Mouse (Mus musculus) CD4-positive, CD25-positive, alpha-beta regulatory T cell, adult 2 months (primary cell): Measurements from ENCODE around the gene Zfp978.
"Not testable (repeated sequence)": the region's sequence is repeated elsewhere in the genome, so short reads cannot be mapped to it uniquely, and the experiment has no call there.

Experiments
- DNase-seq: peaks from one replicate; pipeline ENCODE4 v3.0.0-alpha.2; 2012; ENCODE audit warnings: low read depth, low spot score

The Zfp978 gene

GRCm38 (mm10) chr4:147350541-147350940, 10.6 kb upstream of the Zfp978 start:
- DNase-seq = not testable (repeated sequence)

DNA sequence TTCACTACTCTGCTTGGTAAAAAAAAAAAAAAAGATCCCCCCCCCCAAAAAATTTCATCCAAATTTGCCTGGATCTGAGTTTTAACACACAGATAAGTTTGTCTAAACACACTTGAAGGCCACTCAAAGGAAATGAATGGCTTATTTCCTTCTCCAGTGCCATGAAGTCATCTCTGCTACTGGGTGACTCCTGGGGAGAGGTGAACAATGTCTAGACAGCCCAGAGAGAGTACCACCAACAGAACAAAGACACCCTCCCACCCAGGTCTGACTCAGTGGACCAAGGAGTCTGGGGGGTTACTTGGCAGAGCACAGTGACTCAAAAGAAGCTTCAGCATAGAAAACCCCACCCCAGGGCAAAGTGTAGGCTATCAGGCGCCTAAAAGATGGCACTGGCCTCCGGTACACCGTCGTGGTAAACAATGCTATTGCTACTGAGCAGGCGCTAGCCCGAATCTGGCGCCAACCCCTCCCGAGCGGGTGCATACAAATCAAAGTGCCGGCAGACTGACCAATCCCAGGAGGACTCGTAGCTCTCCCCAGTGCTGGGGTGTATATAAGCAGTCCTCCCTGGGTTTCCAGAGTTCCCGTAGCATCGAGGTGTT, 9.6 kb upstream of the Zfp978 start:
- not testable (repeated sequence) for DNase-seq

GRCm38 (mm10) chr4:147353626-147354025, 7.5 kb upstream of the Zfp978 start:
- DNase-seq = not testable (repeated sequence)

DNA sequence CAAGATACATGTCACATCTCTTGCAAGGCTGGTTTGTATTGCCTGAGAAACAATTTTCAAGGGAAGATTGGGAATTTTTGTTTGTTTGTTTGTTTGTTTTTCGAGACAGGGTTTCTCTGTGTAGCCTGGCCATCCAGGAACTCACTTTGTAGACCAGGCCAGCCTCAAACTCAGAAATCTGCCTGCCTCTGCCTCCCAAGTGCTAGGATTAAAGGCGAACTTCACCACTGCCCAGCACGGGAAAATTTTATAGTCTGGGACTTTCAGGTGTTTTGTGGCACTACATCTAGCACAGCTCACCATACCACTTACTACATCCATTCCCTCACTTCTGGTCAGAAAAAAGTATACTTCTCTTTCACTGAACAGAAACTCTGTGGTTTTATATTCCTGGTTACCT, 5.1 kb upstream of the Zfp978 start:
- DNase-seq = not testable (repeated sequence)

- not testable (repeated sequence) for DNase-seq
Measured at GRCm38 (mm10) chr4:147357195-147357594, 3.9 kb upstream of the Zfp978 start.

GRCm38 (mm10) chr4:147361872-147362271, 769 bp downstream of the Zfp978 start:
- not testable (repeated sequence) for DNase-seq

DNA sequence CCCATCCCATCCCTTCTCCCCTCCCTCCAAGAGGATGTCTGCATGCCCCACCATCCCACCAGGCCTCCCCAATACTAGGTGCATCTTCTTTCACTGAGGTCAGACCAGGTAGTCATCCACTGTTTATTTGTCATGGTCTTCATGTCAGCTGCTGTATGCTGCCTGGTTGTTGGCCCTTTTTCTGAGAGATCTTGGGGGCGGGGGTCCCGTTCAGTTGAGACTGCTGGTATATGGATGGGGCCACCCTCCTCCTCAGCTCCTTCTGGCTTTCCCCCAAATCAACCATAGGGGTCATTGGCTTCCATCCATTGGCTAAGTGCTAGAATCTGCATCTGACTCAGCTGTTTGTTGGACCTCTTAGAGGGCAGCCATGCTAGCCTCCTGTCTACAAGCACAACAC, 8.5 kb downstream of the Zfp978 start:
- not testable (repeated sequence) for DNase-seq

- not testable (repeated sequence) for DNase-seq
Measured at GRCm38 (mm10) chr4:147383199-147383598, 22.1 kb downstream of the Zfp978 start.

- DNase-seq = not testable (repeated sequence)
Measured at GRCm38 (mm10) chr4:147397201-147397600, 36.1 kb downstream of the Zfp978 start.

- DNase-seq = not testable (repeated sequence)
Measured at GRCm38 (mm10) chr4:147397934-147398682, 37.0 kb downstream of the Zfp978 start.

DNA sequence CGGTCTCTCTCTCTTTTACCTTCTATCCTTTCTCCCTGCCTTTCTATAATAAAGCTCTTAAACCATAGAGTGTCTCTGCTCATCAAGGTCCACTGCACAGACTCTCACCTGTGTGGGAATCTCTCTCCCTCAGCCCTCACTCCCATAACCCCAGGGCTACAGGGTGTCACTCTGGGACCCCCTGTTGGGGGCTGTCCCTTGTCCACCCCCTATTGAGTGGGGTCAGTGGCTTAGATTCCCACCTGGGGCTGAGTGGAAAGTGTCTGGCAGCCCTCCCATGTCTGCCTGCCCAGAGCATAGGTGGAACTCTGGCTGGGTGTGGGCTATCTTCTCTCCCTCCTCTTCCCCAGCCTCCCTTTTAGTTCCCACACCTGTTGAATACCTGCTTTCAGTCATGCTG, 37.6 kb downstream of the Zfp978 start:
- DNase-seq = not testable (repeated sequence)

GRCm38 (mm10) chr4:147399505-147399904, 38.4 kb downstream of the Zfp978 start:
- DNase-seq = not testable (repeated sequence)

DNA sequence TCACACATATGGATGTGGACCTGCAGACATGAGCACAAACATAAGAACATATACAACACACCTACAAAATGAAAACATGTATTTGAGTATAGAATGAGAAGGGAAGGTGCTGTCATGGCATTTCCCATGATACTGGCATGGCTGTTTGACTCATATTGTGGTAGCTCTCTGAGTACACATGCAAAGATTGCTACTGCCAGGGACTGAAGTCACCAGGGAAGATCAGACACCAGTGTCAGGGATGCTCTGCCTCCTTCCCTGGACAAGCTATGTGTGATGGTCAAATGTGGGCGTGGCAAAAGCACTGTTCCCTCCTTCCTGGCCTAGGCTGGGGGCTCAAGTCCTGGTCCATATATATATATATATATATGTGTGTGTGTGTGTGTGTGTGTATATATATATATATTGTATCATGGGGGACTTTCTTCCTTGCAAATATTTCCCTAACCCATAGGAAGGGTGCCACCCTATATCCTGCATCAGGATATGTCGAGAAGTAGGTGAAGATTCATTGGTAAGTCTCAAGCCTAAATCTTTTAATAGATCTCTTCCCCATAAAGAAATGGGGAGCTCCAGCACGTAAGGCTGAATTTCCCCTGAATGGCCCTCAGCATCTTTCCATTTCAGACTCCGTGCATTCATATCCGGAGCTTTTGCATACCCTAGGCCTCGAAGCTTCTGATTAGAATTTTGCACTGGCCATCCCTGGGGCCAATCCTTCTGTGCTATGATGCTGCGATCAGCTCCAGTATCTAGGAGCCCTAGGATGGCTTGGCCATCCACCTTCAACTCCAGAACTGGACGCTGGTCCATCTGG, 39.1 kb downstream of the Zfp978 start:
- DNase-seq = not testable (repeated sequence)

GRCm38 (mm10) chr4:147400848-147401715, 40.0 kb downstream of the Zfp978 start:
- not testable (repeated sequence) for DNase-seq

- not testable (repeated sequence) for DNase-seq
Measured at GRCm38 (mm10) chr4:147401736-147402506, 40.8 kb downstream of the Zfp978 start.

- not testable (repeated sequence) for DNase-seq
Measured at GRCm38 (mm10) chr4:147402507-147402890, 41.4 kb downstream of the Zfp978 start.

DNA sequence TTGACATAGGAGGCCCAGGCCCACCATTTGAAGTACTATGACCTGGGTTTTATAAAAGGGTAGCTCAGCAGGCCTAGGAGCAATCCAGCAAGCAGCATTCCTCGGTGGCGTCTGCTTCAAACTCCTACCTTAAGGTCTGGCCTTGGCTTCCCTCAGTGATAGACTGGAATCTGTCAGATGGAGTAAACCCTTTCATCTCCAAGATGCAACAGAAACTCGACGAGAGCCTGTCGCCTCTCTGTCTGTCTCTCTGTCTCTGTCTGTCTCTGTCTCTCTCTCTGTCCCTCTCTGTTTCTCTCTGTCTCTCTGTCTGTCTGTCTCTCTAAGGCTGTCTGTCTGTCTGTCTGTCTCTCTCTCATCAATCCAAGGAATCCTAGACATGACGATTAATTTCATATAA, 42.4 kb downstream of the Zfp978 start:
- not testable (repeated sequence) for DNase-seq

GRCm38 (mm10) chr4:147403931-147404913, 43.1 kb downstream of the Zfp978 start:
- not testable (repeated sequence) for DNase-seq
